Mouse (Mus musculus) adipocyte (in vitro differentiated cells): Measurements from ENCODE around the gene Peg12.
A peak's percentile ranks its signal among the peaks of the same experiment; 100 is the strongest.

Experiments
- DNase-seq: peaks from one replicate; pipeline ENCODE4 v3.0.0-alpha.2; 2016; ENCODE audit warnings: low spot score

The Peg12 gene

DNA sequence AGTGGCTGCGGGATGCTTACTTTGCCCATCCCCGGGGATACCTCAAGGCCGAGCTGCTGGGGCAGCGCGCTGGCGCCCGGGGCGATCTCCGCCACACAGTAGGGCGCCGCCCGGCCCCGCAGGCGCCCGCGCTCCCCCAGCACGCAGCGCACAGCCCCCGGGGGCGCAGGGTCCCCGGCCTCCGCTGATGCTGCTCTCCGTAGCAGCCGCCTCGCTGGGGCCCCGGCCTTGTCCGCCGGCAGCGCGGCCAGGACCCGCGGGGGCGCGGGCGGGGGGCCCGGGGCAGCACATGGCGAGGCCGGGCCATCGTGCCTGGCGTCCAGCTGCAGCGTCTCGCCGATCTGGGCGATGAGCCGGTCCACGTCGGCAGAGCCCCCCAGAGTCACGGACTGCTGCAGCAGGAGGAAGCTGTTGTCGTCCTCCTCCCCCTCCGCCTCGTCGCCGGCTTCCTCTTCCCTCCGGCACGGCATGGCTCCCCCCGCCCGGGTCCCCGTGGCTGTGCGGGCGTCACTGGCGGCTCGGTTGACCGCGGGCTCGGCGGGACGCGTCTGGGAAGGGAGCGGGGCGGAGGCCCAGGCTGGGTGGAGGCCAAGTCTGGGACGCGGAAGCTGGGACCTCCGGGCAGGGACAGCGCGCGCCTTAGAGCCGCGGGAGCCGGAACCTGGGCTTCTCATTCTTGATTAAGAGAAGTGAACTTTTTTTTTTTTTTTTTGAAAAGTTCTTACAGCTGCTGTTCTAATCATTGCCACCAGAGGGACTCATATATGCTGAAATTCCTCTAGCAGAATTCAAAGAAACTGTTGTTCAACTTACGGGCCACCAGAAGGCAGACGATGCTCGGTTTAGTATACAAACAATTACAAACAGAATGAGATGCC, at the start of gene Peg12:
Gene Peg12 (minus strand): TSS at position 633 of the 878 bp plus-strand sequence.
- DNase-seq, result peak; percentile 52

GRCm38 (mm10) chr7:62486139-62486538, 21.8 kb upstream of the Peg12 start:
- no peak for DNase-seq

DNA sequence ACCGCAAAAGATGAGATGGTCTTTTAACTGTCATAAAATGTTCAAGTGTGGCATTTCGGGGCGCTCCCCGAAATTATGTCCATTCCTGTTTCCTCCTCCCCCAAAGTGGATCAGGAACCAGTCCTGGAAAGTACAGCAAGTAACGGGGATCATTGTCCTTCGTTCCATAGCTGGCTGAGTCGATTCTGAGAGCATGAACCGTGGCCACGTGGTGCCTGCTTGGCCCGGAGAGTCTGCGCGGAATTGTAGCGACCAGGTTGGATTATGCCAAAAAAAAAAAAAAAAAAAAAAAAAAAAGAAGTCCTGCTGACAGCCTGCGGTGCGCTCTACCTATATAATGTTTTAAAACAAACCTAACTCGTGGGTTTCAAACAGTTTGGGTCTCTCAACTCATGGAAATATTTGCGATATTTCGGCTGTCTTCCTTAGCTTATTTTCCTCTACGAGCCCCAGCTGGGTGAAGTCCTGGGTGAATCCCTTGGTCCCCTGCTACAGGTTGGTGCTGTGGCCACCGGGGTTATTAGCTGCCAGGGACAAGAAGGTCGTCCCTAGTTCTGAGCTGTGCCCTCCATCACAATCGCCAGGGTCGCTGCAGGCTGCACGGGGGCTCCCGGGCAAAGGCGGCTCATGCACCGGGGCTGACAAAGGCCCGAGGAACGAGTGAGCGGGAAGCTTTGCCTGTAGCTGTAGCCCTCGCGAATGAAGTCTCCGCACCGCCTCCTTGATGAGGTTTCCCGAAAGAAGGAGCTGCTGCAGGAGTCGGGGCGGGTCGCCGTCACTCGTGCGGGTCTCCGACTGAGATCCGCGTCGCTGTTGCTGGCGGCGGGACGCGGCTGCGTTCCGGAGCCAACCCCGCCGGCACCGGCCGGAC, 1.1 kb downstream of the Peg12 start:
- no peak for DNase-seq

GRCm38 (mm10) chr7:62462229-62463006, 1.9 kb downstream of the Peg12 start:
- no peak for DNase-seq

DNA sequence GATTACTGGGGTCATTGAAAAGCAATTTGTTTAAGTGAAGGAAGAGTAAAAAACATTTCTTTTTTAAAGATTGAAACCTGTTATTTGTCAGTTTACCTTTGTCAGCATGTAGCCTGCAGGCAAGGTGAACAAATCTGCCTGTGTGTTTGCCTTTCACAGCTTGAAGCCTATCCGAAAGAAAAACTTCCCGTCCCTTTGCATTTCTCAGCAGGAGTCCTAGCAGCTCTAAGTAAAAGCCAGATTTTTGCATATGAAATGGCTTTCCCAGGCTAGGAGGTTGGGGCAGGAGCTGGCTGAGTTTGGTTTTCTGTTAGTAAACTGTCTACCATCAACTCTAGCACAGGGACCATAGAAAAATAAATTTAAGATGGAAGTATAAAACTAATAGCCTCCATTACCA, 12.0 kb downstream of the Peg12 start:
- no peak for DNase-seq

DNA sequence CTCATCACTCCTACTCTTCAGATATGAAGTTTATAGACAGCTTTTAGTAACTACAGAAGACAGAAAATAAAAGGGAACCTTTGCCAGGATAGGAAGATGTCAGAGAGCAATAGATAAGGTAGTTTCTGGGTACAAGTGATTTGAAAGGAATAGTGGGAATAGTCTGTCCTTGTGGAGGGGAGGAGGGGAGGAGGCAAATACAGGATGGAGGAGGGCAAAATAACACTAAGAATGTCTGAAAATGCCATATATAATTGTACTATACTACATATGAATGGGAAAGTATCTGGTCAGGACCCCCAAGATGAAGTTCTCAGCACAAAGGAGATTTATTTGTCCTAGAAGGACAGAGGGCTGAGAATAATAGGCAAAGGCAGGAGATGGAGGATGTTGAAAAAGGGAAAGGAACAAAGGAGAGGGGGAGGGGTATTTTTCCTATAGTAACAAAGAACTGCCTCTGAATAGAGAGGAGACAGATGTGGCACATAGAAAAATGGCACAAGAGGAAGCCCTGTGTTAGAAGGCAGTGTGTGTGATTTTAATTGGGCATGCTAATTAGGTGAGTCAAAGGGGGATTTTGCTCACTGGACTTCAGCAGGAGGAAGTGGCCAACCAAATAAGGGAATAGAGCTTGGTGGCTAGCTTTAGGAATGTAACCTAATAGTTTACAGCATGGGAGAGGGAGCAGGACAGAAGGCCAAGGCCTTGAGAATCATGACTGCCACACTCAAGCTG, 18.7 kb downstream of the Peg12 start:
- DNase-seq, result no peak

DNA sequence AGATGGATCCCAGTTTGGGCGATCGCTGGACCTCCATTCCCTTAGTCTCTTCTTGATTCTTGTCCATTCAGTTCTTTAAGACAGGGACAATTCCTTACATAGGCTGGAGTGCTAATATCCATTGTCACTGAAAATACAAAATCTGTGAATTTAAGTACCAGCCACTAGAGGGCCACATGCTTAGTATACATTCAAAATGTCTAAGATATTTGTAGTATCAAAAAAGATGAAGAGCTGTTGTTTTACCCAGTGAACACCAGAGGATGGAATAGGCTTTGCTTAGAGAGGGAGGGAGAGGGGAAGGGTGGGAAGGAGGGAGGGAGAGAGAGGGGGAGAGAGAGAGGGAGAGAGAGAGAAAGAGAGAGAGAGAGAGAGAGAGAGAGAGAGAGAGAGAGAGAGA, 27.9 kb downstream of the Peg12 start:
- no peak for DNase-seq

DNA sequence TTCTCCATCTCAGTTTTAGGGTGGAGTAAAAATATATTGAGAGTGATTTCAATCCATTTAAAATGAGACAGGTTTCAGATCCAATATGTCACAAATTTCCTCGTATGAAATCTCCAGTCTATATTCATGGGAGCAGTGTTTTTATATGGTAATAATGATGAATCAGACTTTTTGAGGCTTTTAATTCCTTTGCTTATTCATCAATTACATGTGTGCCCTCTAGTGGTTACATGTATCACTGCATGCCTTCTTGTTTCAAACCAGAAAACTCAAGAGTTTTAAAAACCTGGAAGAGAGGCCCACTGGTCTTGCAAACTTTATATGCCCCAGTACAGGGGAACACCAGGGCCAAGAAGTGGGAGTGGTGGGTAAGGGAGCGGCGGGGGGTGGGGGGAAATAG, 31.1 kb downstream of the Peg12 start:
- DNase-seq, result peak; percentile 16

DNA sequence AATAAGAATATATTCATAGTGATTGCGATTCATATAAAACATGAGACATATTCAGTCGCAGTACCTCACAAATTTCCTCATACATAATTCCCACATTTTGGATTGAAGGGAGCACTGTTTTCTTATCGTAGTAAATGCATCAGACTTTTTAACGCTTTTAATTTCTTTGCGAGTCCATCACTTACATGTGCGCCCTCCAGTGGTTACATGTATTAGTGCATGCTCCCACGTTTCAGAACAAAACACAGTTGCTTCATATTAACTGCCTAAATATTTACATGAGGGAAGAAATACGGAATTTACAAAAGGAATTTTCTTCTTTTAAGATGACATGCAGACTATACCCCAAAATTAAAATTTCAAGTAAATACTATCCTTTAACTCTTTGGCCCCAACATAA, 36.0 kb downstream of the Peg12 start:
- DNase-seq, result peak; percentile 50

DNA sequence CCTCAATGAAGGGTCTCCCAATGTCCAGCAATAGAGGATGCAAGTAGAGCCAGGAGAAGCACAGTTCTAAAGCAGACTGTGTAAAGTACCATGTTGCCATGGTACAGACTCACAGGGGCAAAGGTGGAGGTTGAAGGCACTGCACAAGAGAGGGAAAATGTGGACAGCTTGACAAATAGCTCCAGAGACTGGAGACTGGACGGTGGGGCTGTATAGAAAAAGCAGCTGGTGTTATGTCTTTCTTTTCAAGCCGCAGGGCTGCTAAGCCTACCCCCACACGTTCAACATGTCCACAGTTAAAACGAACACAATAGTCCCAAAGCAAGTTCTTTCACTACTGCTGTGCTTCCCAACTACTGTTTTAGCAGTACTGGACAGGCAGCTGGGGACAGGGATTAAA, 41.1 kb downstream of the Peg12 start:
- no peak for DNase-seq

- DNase-seq, result no peak
Observed at GRCm38 (mm10) chr7:62420566-62420965, 43.7 kb downstream of the Peg12 start.

GRCm38 (mm10) chr7:62419493-62420360, 44.6 kb downstream of the Peg12 start, which contains the start of gene Mkrn3:
Gene Mkrn3, minus strand, starts transcription at chr7:62420139.
- peak; percentile 82 for DNase-seq

DNA sequence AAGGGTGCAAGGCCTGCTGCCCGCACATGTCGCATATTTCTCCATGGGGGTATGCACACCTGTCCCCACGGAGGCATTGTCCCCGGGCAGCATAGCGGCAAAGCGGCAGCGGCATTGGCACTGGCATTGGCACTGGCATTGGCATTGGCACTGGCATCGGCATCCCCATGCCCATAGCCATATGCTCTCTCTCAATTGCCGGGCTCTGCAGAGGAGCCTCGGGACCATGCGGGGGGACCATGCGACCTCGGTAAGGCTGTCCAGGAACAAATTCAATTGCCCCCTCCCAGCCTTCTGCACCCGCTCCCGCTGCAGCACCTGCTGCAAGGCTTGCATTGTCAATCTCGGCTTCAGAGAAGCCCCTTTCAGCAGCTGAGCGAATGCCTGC, 45.2 kb downstream of the Peg12 start:
- DNase-seq, result no peak

- no peak for DNase-seq
Observed at GRCm38 (mm10) chr7:62418346-62418745, 46.0 kb downstream of the Peg12 start.

GRCm38 (mm10) chr7:62416173-62416572, 48.1 kb downstream of the Peg12 start:
- DNase-seq, result no peak

DNA sequence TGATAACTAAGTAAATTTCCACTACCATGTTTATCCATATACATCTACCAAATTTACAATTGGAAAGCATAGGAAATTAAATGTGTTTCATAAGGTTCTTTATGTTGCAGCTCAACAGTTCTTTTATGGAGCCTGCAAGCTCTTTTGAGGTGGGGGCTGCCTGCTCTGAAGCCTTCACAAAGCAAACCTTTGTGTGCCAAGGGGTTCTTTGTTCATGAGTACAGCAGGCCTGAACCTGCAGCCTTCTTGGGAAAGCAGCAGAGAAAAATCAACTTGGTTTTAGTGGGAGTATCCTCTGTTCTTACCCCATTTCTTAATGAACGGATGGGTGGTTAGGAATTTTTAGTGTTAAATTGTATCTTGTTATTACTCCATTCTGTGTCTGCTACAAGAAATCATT, 49.1 kb downstream of the Peg12 start:
- no peak for DNase-seq
